Mouse (Mus musculus) liver, postnatal 0 days (tissue): ENCODE data around the gene Nln.

Source experiments
- CTCF ChIP-seq: sonication (generic); IDR thresholded peaks from 2 replicates; pipeline ENCODE4 v1.5.1; 2016; ENCODE audit warnings: antibody characterized with exemption, low read depth
- EP300 ChIP-seq: IDR thresholded peaks from 2 replicates; pipeline ENCODE4 v1.6.1; 2016; ENCODE audit warnings: antibody characterized with exemption, low read depth, mild to moderate bottlenecking

DNA sequence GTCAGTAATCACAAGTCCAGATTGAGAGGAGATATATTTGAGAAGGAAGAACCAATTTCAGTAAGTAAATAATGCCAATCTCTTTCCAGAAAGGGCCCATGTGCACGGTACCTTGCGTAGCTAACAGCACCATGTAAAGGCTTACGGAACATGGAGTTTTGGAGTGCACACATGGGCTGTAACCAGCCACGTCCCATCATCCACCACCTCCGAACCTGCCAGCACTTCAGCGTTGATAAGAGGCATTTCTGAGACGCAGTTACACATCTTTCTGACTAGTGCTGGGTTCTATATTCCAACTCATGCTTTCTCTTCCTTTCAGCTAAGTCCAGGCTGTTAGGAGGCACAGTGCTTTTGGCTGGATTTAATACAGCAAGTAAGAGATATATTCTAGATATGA lies 12.2 kb downstream of the Nln start:
- no peak for TF ChIP-seq CTCF
- TF ChIP-seq EP300, result no peak
